Mouse (Mus musculus): Measurements from ENCODE around the gene Shisa9. TPM values are rescaled to one million over a fixed set of nuclear protein-coding genes. Genes with fewer than 3 reads are reported as not detected.
A peak's percentile ranks its signal among the peaks of the same experiment; 100 is the strongest.
"Not testable (repeated sequence)": the region's sequence is repeated elsewhere in the genome, so short reads cannot be mapped to it uniquely, and the experiment has no call there.

The Shisa9 gene
- total RNA-seq (2021): 10 to 100 TPM; 55.6 to 58.7 TPM
- long read RNA-seq, experiment 1, partial matches to known transcripts: 1 of 15 reads
- long read RNA-seq, experiment 1, other reads (novel, unspliced or antisense): 11 of 15 reads
- long read RNA-seq, experiment 2, partial matches to known transcripts: 2 of 18 reads
- long read RNA-seq, experiment 2, other reads (novel, unspliced or antisense): 12 of 18 reads

DNA sequence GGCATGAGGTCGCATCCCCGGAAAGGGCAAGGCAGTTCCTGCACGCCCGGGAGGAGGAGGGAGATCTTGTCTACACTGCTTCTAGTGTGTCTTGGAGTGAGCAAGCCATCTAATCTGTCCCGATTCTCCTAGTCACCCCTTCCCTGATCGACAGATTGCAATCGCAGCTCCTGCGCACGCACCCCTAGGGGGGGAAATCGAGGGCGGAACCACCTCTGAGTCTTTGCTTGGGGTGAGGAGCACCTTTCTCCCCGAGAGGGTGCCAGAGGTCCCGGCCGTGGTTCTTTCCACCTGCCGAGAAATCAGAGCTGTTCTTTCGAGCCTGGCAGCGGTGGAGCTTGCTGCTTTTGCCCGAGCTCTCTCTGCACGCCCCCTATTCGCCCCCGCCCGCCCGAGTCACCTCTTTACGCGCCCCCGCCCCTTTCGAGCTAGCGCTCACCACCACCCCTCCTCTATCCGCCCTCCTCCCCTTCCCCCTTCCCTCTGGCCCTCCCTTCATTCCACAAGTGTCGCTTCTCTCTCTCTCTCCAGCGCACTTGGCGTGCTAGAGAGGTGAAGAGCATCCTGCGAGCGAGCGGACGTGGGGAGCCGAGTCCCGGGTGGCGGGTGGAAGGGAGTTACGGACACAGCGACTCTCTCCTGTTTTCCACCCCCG lies at the start of gene Shisa9:
Gene Shisa9, plus strand, starts transcription at position 498 of the 655 bp plus-strand sequence.
- peak; percentile 43 to 55 for DNase-seq (ENCODE audit: low spot score in 2 of 2)

DNA sequence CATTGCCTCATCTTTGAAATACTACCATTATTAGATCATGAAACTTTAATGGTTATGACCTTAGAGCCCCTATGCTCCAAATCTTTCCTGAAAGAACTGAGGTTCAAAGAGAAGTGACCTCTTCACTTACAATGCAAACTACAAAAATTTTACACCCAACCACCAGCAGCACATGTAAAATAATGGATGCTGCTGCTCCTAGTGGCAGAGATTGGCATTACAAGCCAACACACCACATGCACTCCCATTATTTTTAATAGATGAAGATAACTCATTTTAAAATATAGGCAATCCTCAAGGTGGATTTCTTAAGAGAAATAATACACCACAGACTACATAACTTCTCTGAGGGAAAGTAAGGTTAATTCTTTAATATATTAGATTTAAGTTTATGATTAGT lies 43.4 kb upstream of the Shisa9 start:
- peak; percentile 41 to 65 for DNase-seq (ENCODE audit: low spot score in 2 of 2)

DNA sequence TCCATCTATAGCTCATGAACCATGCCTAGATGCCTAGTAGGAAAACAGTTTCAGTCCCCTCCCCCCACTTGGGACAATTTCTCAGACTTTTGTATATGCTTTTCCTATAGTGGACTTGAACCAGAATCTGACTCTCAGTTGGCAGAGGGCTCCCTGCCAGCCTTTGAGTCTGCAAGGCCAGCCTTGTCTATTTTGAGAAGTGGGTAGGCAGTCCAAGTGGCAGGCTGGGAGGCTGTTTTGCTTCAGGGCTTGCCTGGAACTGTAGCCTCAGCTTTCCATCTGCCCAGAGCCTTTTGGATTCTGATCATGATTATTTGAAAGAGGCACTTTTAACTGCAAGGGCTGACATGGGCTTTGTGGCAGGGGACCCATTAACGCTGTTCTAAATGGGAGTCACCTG lies 23.2 kb upstream of the Shisa9 start:
- DNase-seq (ENCODE audit: low spot score in 2 of 2): peak; percentile 34 to 67

DNA sequence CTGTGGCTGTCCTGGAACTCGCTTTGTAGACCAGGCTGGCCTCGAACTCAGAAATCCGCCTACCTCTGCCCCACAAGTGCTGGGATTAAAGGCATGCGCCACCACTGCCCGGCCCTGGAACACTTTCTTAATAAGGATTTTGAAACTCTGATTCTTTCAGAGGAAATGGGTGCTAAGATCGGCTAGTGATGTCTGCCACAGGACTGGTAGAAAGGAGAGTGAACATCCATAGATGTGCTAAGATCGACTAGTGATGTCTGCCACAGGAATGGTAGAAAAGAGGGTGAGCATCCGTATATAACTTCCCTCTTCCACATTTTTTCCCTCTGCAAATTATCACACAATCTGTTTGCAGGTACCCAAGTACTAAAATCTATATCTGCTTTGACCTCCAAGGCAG lies 17.9 kb upstream of the Shisa9 start:
- no peak for DNase-seq (ENCODE audit: low spot score in 2 of 2)

DNA sequence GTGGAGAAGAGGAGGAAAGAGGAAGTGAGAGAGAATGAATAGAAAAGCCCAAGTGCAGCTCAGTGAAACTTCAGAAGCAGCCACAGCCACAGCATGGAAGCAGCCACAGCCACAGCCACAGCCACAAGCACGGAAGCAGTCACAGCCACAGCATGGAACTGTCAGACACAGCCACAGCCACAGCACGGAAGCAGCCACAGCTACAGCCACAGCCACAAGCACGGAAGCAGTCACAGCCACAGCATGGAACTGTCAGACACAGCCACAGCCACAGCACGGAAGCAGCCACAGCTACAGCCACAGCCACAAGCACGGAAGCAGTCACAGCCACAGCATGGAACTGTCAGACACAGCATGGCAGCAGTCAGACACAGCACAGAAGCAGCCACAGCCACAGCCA lies 17.1 kb upstream of the Shisa9 start:
- DNase-seq (ENCODE audit: low spot score in 2 of 2): not testable (repeated sequence)

DNA sequence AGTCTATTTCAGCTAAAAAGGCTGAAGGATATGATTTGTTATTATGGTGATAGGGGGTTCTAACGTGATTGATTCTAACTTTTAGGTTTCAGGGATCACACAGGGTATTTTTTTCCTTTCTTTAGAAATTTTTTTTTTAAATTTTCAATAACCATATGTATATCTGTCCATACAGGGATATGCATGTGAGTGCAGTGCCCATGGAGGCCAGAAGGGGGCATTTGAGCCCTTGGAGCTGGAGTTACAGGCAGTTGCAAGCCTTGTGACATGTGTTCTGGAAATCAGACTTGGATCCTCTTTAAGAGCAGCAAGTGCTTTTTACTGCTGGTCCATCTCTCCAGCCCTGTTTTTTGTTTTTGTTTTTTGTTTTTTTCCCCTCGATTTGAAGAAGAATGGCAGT lies 16.3 kb upstream of the Shisa9 start:
- no peak for DNase-seq (ENCODE audit: low spot score in 2 of 2)

DNA sequence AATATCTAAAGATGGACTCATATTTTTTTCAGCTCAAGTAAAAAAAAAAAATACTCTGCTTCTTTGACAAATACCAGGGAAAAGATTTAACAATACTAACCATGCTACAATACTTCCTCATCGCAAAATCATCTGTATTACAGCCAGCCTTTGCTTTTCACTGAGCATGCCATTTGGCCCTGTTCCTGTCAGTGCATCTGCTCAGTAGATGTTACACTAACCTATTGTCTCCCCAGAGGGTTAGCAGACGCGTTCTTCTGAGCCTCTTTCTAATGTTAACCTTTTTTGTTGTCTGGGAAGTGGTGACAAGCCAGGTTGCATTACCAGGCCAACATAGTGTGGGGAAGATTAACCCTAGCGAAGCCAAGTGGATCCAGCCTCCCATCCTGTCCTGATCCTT lies 10.2 kb upstream of the Shisa9 start:
- no peak for DNase-seq (ENCODE audit: low spot score in 2 of 2)

DNA sequence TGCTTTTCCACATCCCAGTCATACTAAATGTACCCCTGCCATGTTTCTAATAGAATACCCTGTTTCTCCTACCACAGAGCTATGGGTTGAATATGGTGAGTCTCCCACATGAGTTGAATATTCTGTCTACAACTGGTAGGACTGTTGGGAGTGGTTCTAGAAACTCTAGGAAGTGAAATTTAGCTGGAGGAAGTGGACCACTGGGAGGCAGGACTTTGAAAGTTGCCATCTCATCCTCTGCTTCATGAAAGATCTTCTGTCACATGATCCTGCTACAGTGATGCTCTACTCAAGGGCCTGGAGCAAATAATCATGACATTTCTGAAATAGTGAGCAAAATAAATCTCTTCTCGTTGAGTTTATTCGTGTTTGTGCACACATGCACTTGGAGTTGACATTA lies 7.2 kb upstream of the Shisa9 start:
- DNase-seq (ENCODE audit: low spot score in 2 of 2): no peak

DNA sequence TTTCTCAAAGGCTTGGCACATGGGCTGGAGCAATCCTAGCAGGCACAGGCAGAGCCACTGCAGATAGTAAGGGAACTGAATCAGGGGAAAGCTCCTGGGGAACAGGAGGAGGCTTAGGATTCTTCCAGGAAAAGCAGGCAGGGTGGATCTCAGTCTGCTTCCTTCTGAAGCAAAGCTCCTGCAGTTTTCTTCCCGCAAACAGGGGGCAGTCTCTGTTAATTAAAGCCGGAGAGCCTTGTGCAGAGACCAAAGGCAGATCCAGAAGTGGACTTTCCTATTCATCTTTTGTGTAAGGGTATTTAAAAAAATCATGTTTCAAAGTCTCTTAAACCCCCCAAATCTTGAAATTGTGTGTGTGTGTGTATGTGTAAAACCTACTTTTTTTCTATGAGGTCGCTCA lies 3.1 kb upstream of the Shisa9 start:
- DNase-seq (ENCODE audit: low spot score in 2 of 2): peak; percentile 69

DNA sequence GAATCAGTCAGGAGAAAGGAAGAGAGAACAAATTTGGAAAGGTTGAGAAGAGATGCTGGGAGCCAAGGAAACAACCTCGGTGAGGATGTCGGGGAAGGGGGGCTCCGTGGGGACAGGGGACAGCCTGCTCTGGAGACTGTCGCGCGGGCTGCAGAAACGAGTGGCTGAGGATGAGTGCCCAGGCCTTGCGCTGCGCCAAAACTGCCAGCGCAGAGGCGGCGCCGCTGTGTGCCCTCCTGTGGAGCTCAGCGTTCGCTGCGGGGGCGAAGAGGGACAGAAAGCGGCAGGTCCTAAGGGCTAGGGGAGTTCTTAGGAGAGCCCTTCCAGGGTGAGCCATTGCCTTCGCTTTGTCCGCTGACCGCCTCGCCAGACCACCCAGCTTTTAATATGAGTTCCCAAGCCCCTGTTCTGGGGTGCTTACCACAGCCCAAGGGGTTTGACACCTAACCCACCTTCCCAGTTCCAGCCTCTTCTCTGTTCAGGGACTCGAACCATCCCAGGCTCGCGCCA lies 752 bp upstream of the Shisa9 start:
- peak; percentile 64 to 77 for DNase-seq (ENCODE audit: low spot score in 2 of 2)

DNA sequence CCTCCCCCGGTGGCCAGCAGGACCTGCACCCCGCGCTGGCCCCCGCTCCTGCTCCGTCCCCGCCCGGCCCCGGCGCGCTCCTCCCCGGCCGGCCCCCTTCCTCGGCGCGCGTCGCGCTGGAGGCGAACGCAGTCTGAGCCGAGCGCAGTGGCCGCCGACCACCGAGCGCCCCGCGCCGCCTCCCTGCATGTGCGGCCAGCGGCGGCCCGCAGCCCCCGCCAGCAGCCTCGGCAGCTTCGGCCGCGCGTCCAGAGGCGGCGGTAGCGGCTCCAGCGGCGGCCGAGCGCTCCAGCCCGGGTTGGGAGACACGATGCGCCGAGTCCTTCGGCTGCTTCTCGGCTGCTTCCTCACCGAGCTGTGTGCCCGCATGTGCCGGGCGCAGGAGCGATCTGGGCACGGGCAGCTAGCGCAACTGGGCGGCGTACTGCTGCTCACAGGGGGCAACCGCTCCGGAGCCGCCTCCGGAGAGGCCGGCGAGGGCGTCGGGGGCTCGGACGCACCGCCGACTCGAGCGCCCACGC lies 418 bp downstream of the Shisa9 start:
- DNase-seq (ENCODE audit: low spot score in 2 of 2): peak; percentile 49 to 55

DNA sequence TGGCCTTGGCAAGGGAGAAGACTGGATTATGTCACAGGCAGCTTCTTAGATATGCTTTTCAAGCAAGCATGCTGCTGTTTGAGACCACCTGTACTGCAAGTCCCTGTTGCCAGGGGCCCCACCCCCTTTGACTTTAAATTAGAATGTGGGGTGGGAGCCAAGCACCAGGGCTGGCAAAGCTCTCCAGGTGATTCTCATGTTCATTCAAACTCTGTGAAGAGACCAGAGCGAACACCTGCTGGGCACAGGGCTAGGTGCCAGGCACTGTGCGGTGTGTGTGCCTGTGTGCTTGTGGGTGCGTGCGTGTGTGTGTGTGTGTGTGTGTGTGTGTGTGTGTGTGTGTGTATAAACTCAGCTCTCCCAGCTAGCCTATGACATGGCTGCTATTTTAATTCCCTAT lies 3.1 kb downstream of the Shisa9 start:
- DNase-seq (ENCODE audit: low spot score in 2 of 2): no peak

DNA sequence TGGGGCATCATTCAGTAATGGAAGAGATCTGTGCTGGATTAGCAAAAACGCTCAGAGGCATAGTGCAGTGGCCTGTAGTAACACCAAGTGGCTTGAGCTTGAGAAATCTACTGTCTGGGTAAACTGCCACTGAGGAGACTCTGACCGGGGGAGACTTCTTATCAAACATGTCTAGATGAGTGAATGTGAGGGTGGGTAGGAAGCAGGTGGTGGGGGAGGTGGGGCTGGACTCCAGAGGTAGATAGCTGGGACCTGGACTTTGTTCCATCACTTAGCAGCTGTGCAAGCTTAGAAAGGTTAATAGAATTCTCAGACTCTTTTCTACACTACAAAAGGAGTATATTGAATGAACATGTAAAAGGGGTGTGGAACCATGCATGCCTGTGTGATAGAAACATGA lies 21.3 kb downstream of the Shisa9 start:
- DNase-seq (ENCODE audit: low spot score in 2 of 2): no peak

DNA sequence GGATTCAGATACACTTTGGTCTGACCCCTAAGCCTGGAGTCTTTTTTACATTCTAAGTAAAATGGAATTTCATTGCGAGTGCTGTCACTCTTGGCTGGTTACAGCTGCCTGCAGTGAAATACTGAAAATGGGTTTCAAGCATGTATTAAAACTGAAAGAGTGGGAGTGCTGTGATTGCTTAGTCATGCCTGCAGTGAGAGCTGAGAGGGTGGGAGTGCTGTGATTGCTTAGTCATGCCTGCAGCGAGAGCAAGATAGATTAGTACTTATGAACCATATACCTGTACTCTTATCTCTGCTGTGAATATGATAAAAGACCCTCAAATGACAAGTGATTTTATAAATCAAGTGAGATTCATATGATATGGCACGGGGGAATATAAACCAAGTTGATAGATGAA lies 26.2 kb downstream of the Shisa9 start:
- DNase-seq (ENCODE audit: low spot score in 2 of 2): no peak

DNA sequence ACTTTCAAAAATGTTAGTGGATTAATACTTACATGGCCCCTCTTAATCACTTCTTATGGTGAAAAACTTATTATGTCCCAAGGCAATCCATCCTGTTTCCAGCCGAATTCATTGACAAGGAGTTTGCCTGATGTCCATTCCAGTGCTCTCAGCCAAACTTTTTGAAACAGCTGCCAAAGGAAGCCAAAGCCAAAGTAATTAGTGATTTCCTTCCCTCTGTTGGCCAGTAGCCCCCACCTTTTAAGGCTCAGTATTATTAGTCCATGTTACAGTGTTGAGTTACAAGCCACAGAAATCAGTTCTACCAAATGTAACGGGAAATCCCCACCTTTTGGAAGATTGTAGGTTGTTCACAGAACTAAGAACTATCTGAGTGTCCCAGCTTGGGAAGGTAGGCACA lies 28.8 kb downstream of the Shisa9 start:
- no peak for DNase-seq (ENCODE audit: low spot score in 2 of 2)

DNA sequence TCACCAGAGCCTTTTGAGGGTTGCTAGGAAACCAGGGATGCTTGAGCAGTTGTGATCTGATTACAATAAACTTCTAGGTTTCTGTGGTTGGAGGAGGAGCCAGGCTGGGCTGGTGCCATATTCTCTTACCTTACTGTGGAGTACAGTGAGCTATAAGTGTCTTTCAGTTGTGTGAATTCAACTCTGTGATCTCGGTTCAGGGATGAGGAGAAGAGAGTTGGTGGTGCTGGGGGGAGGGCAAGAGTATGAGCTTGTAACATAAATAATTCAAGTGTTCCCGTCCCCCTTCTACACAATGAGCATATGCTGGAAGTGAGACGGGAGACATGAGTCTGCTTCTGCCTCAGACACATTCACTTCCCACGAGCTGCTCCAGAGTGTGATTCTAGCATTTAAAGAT lies 30.6 kb downstream of the Shisa9 start:
- DNase-seq (ENCODE audit: low spot score in 2 of 2): peak; percentile 53 to 67

DNA sequence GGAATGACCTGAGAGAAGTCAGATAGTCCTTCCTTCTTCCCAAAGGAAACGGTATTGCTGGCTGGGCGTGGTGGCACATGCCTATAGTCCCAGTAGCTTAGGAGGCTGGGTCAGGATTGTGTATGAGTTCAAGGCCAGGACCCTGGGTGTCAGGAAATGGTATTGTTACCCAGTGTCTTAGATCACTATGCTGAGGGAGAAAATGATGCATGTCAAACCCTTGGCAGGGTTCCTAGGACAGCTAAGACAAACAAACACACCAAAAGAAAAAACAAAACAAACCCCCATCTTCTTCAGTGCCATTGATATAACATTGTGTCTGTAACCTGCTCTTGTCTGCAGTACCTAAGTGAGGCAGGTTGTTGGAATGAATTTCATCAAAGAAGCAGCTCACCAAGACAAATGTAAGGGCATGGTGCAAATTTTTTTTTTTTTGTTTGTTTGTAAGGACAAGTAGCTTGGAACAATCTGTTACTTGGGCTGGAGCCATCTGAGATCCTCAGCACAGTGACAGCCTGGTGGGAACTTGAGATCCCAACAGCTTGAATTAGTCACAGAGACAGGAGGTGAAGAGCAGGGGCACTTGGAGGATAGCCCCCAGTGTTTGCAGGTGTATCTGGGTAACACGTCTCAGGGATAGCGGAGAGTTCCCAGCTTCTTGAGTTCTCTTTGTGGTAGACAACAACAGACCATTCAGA lies 34.2 kb downstream of the Shisa9 start:
- DNase-seq (ENCODE audit: low spot score in 2 of 2): no peak

DNA sequence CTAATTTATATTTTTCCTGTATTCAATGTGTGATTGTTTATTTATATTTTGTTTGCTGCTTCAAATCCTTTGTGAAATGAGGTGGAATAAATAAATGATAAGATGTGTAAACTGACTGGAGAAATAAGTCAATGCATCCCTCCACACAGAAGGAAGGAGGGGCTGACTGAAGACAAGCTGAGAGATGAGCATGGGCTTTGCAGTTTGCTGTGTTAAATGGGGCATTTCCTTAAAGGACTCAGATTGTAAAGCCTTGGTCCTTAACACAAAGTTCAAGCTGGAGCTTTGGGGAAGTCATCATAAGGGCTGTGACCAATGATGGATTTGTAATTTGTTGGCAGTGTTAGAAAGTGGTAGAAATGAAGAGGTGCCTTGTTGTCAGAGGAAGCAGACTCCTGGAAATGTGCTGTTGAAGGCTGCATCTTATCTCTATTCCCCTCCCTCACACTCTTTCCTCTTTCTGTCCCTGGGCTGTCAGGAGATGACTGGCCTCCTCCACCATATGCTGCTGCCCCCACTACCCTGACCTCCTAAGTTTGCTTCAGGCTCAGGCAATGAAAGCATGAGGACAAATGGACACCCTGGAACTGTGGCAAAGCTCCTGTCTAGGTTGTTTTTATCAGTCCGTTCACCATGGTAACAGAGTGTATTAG lies 36.3 kb downstream of the Shisa9 start:
- DNase-seq (ENCODE audit: low spot score in 2 of 2): no peak

DNA sequence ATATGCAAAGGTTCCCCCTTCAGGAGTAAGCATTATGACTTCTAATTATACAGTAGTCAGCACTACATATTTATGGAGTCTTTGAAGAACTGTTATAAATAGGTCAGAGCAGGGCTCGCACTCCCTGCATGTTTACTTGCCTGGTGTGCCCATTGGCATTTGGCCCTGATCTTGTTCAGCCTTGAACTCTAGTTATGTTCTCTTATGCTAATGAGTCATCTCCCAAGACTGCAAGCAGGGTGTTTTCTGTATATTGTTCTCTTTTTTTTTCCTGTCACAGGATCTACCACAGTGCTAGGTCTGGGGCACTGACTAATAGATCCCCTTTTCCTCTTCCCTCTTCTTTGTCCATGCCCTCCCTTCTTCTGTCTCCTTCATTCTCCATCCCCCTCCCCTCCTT lies 48.5 kb downstream of the Shisa9 start:
- DNase-seq (ENCODE audit: low spot score in 2 of 2): no peak

DNA sequence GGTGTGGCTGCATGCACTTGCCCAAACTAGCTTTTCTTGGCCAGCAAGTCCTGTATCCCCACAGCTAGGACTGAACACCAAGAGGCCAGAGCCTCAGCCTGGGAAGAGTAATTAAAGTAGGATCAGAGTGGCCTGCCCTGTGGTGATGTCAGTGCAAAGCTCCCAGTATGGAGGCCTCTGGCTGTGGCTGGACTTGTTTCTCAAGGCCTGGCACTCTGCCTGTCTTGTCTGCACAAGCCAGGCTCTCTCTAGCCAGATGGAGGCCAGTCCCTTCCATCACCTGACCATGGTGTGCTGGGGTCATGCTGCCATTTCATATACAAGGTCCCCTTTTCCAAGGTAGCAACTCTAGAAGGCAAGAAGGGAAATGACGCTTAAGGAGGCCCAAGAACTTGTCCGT lies 51.0 kb downstream of the Shisa9 start:
- no peak for DNase-seq (ENCODE audit: low spot score in 2 of 2)

DNA sequence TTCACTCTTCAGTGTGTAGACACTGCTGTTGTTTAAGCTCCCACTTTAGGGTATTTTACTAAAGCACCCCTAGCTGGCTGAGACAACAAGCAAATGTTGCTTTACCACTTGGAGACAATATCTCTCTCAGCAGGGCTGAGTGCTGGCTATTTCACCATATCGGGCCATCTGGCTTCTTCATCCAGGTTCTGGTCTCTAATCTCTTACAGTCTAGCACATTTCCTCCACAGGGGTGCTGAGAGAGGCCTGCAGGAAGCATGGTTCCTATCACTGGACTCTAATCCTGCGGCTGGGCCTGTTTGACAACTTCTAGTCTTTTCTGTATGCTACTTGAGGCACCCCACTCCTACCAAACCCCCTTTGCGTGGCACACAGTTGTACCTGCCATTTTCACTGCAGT lies 51.7 kb downstream of the Shisa9 start:
- DNase-seq (ENCODE audit: low spot score in 2 of 2): no peak

DNA sequence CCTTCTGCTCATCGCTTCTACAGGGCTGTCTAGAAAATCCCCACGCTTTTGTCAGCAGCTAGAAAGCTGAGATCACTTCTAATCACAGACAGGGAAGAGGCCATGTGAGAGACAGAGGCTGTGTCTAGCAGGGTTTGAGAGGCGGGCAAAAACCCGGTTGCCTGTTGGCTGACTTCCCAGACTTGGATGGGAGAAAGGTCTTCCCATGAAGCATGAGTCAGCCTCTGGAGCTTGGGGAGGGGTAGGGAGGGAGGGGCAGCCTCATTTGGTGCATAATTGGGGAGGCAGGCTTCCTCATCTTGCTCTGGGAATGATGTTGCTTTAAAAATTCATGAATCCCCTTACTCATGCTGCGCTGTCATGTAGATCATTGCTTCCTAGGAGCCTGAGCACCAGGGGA lies 57.0 kb downstream of the Shisa9 start:
- peak; percentile 32 to 33 for DNase-seq (ENCODE audit: low spot score in 2 of 2)
